Mouse (Mus musculus): ENCODE results near the gene Fgfr2. TPM values are rescaled to one million over a fixed set of nuclear protein-coding genes. Genes with fewer than 3 reads are reported as not detected.

The Fgfr2 gene
- polyA plus RNA-seq, 1 experiment from 2014 or later = 11.2 TPM

- DNase-seq (no peak), ATAC-seq (peak; percentile 15; the same call in 1 of the 2 replicates)
- H3K9me3 ChIP-seq (ENCODE audit: low read length) = no peaks in the 10 kb centered on the region
- no peaks in the 10 kb centered on the region for H3K27me3 ChIP-seq (ENCODE audit: insufficient read depth, low read length)
- no peak overlapping the region for H3K4me3 ChIP-seq (ENCODE audit: low read depth, low read length)
- H3K4me1 ChIP-seq (ENCODE audit: insufficient read depth) = no peaks in the 10 kb centered on the region
- no peak overlapping the region for H3K9ac ChIP-seq (replicated peaks)
- no peak overlapping the region for H3K27ac ChIP-seq (ENCODE audit: low read depth)
- WGBS (ENCODE audit: insufficient replicate concordance) = 65% methylated on average over 8 of the region's 8 CpGs
- TF ChIP-seq CTCF (IDR thresholded peaks at IDR 0.05; ENCODE audit: low read depth) (no peak), EP300 (IDR thresholded peaks at IDR 0.05; ENCODE audit: low read depth) (no peak)
- H3K4me2 ChIP-seq (ENCODE audit: low read depth, low read length) = no peak overlapping the region
- no peaks in the 10 kb centered on the region for H3K36me3 ChIP-seq (replicated peaks; ENCODE audit: insufficient read depth, low read length)
Observed at GRCm38 (mm10) chr7:132227075-132227640, 896.0 kb downstream of the Fgfr2 start.

GRCm38 (mm10) chr7:132226379-132227074, 896.6 kb downstream of the Fgfr2 start:
- peak; percentile 47; the same call in 1 of the 2 replicates for ATAC-seq
- WGBS (ENCODE audit: insufficient replicate concordance) = 56% methylated on average over 6 of the region's 6 CpGs

DNA sequence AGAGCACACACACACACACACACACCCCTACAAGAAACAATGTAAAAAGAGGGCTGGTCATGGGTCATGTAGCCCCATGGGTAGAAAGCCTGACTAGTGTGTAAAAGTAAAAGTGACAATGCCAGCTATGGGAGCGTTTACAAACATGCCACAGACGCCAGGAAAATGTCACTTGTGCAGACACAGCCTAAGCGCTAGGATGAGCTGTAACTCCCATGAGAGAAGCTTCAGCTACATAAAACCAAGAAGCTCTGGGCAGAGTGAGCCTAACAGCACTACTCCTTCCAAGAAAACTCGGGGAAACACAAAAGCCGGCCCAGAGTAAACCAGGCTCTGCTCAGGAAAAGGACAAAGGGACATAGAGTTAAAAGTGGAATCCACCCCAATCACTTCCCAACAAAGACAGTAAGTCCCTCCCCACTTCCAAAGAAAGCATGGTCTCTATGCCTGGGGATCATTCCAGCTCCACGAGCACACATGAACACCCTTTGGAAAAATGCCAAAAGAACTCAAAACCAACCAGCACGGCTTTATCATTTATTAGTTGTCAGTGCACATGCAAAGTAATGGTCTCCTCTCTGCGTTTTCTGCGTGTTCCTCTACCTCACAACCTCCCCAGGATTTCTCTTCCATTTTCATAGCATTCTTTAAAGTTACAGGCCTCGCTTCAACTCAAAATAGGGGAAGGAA, 899.6 kb downstream of the Fgfr2 start:
- Histone ChIP-seq H3K27me3 (ENCODE audit: insufficient read depth, low read length) (no peaks in the 10 kb centered on the region), H3K4me2 (ENCODE audit: low read depth, low read length) (no peak overlapping the region), H3K4me1 (ENCODE audit: insufficient read depth) (no peaks in the 10 kb centered on the region), H3K9me3 (ENCODE audit: low read length) (no peaks in the 10 kb centered on the region), H3K4me3 (ENCODE audit: low read depth, low read length) (no peak overlapping the region), H3K36me3 (replicated peaks; ENCODE audit: insufficient read depth, low read length) (no peaks in the 10 kb centered on the region), H3K9ac (replicated peaks) (no peak overlapping the region), H3K27ac (ENCODE audit: low read depth) (no peak overlapping the region)
- ATAC-seq = no peak
- TF ChIP-seq CTCF (IDR thresholded peaks at IDR 0.05; ENCODE audit: low read depth) (no peak), EP300 (IDR thresholded peaks at IDR 0.05; ENCODE audit: low read depth) (no peak)
- 56% methylated on average over 10 of the region's 10 CpGs for WGBS (ENCODE audit: insufficient replicate concordance)
- no peak for DNase-seq

More at GRCm38 (mm10) chr7:132226379-132227074, 896.6 kb downstream of the Fgfr2 start:
- H3K4me3 ChIP-seq (ENCODE audit: low read depth, low read length) = no peak overlapping the region
- no peak overlapping the region for H3K27ac ChIP-seq (ENCODE audit: low read depth)
- no peaks in the 10 kb centered on the region for H3K27me3 ChIP-seq (ENCODE audit: insufficient read depth, low read length)
- TF ChIP-seq CTCF (IDR thresholded peaks at IDR 0.05; ENCODE audit: low read depth) (peak; percentile 96), EP300 (IDR thresholded peaks at IDR 0.05; ENCODE audit: low read depth) (no peak)
- no peak overlapping the region for H3K4me2 ChIP-seq (ENCODE audit: low read depth, low read length)
- DNase-seq = peak; percentile 81
- no peak overlapping the region for H3K9ac ChIP-seq (replicated peaks)
- no peaks in the 10 kb centered on the region for H3K36me3 ChIP-seq (replicated peaks; ENCODE audit: insufficient read depth, low read length)
- H3K9me3 ChIP-seq (ENCODE audit: low read length) = no peaks in the 10 kb centered on the region
- H3K4me1 ChIP-seq (ENCODE audit: insufficient read depth) = no peaks in the 10 kb centered on the region

DNA sequence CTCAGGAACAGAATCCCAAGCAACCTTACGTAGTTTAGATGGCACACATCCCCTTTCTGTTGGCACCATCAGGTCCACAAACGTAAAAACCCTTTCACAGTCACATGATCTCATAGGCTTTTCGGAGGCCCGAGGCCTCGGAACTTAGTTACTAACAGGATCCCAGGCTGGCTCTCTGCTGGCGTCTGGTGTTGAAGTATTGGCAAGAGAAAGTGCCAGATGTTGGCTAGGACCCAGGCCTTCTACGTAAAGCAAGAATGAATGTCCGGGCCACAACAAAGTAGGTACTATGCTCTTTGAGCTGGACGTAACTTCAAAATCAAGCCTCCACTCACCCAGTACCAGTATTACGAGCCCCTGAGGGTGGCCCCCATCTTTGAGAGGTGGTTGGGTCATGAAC, 909.1 kb downstream of the Fgfr2 start:
- H3K27me3 ChIP-seq (ENCODE audit: insufficient read depth, low read length) = 0 out of 2 replicates have a peak, but pooled peaks cover 6% of the 10 kb centered on the region
- no peak for ATAC-seq
- DNase-seq = no peak
- TF ChIP-seq CTCF (IDR thresholded peaks at IDR 0.05; ENCODE audit: low read depth) (no peak), EP300 (IDR thresholded peaks at IDR 0.05; ENCODE audit: low read depth) (no peak)
- 70% methylated on average over 10 of the region's 10 CpGs for WGBS (ENCODE audit: insufficient replicate concordance)
- H3K4me2 ChIP-seq (ENCODE audit: low read depth, low read length) = no peak overlapping the region
- H3K36me3 ChIP-seq (replicated peaks; ENCODE audit: insufficient read depth, low read length) = no peaks in the 10 kb centered on the region
- H3K9ac ChIP-seq (replicated peaks) = no peak overlapping the region
- no peaks in the 10 kb centered on the region for H3K4me1 ChIP-seq (ENCODE audit: insufficient read depth)
- H3K9me3 ChIP-seq (ENCODE audit: low read length) = no peaks in the 10 kb centered on the region
- no peak overlapping the region for H3K27ac ChIP-seq (ENCODE audit: low read depth)
- H3K4me3 ChIP-seq (ENCODE audit: low read depth, low read length) = no peak overlapping the region

DNA sequence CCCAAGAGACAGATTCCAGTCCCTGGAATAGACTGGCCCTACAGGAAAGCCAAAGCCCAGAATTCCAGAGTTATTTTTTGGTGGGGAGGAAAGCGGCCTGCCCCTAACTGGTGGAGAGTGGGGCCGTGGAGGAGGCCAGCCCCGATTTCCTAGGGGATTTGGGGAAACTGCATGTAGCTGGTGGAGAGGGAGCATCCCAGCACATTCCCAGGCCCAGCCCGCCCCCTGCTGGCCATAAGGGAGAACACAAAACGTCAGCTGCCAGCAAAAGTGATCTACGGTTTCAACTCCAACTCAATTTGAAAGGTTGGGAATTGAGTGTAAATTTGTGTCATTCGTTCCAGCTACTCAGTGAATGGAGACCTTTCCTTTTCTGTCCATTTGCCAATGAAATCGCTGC, 909.7 kb downstream of the Fgfr2 start:
- Histone ChIP-seq H3K36me3 (replicated peaks; ENCODE audit: insufficient read depth, low read length) (no peaks in the 10 kb centered on the region), H3K4me3 (ENCODE audit: low read depth, low read length) (no peak overlapping the region), H3K9me3 (ENCODE audit: low read length) (no peaks in the 10 kb centered on the region), H3K4me1 (ENCODE audit: insufficient read depth) (no peaks in the 10 kb centered on the region), H3K4me2 (ENCODE audit: low read depth, low read length) (no peak overlapping the region), H3K27me3 (ENCODE audit: insufficient read depth, low read length) (0 out of 2 replicates have a peak, but pooled peaks cover 6% of the 10 kb centered on the region), H3K9ac (replicated peaks) (no peak overlapping the region), H3K27ac (ENCODE audit: low read depth) (no peak overlapping the region)
- peak; percentile 55 for DNase-seq
- TF ChIP-seq CTCF (IDR thresholded peaks at IDR 0.05; ENCODE audit: low read depth) (peak; percentile 77), EP300 (IDR thresholded peaks at IDR 0.05; ENCODE audit: low read depth) (no peak)
- ATAC-seq = no peak
- WGBS (ENCODE audit: insufficient replicate concordance) = 10% methylated on average over 8 of the region's 8 CpGs

Data from liver, postnatal 0 days (tissue).